Mouse (Mus musculus): ENCODE data around the gene 4931440F15Rik. TPM values are rescaled to one million over a fixed set of nuclear protein-coding genes. Genes with fewer than 3 reads are reported as not detected.

Gene 4931440F15Rik
- polyA plus RNA-seq, 1 experiment from 2014 or later = 0.14 TPM

DNA sequence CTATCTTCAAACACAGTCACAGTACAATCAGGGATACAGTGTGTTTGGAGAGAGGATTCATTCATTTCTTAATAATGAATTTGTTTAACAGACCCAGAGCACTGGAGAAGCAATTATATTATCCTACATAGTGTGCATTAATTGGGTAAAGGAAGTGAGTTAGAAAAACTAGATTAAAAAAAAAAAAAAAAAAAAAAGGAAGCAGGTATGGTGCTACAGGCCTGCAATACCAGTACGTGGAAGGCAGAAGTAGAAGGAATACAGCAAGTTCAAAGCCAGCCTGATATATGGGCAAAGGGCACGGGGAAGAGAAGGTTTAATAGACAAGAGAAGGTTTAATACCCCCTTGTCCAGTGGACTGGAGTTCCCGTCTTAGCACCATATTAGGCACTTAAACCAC is 46.5 kb downstream of the 4931440F15Rik start:
- WGBS = 82% methylated on average over 3 of the region's 3 CpGs
- no peak overlapping the region for H3K4me3 ChIP-seq (replicated peaks)

GRCm38 (mm10) chr11:29777964-29778363 is 47.5 kb downstream of the 4931440F15Rik start:
- H3K27ac ChIP-seq = no peak overlapping the region
- H3K4me2 ChIP-seq = no peak overlapping the region
- no peaks in the 10 kb centered on the region for H3K9me3 ChIP-seq
- ATAC-seq (ENCODE audit: insufficient number of reproducible peaks, insufficient read depth, low FRiP score, low TSS enrichment, low read depth) = no peak
- no peaks in the 10 kb centered on the region for H3K27me3 ChIP-seq
- no peaks in the 10 kb centered on the region for H3K4me1 ChIP-seq (replicated peaks)
- no peak overlapping the region for H3K4me3 ChIP-seq (replicated peaks)
- H3K36me3 ChIP-seq = no peaks in the 10 kb centered on the region
- H3K9ac ChIP-seq (replicated peaks) = no peak overlapping the region

More for the DNA sequence above, 46.5 kb downstream of the 4931440F15Rik start:
- H3K27ac ChIP-seq = no peak overlapping the region
- no peak for ATAC-seq (ENCODE audit: insufficient number of reproducible peaks, insufficient read depth, low FRiP score, low TSS enrichment, low read depth)
- H3K4me2 ChIP-seq = no peak overlapping the region
- H3K9me3 ChIP-seq = no peaks in the 10 kb centered on the region
- no peaks in the 10 kb centered on the region for H3K27me3 ChIP-seq
- no peaks in the 10 kb centered on the region for H3K4me1 ChIP-seq (replicated peaks)
- no peak overlapping the region for H3K9ac ChIP-seq (replicated peaks)
- H3K36me3 ChIP-seq = no peaks in the 10 kb centered on the region

GRCm38 (mm10) chr11:29774760-29775159 is 50.7 kb downstream of the 4931440F15Rik start:
- H3K36me3 ChIP-seq = no peaks in the 10 kb centered on the region
- H3K9me3 ChIP-seq = no peaks in the 10 kb centered on the region
- no peak overlapping the region for H3K4me2 ChIP-seq
- no peaks in the 10 kb centered on the region for H3K4me1 ChIP-seq (replicated peaks)
- H3K4me3 ChIP-seq (replicated peaks) = no peak overlapping the region
- H3K9ac ChIP-seq (replicated peaks) = no peak overlapping the region
- H3K27ac ChIP-seq = no peak overlapping the region
- H3K27me3 ChIP-seq = no peaks in the 10 kb centered on the region
- WGBS = 51% methylated on average over 2 of the region's 2 CpGs
- no peak for ATAC-seq (ENCODE audit: insufficient number of reproducible peaks, insufficient read depth, low FRiP score, low TSS enrichment, low read depth)

GRCm38 (mm10) chr11:29774296-29774695 is 51.2 kb downstream of the 4931440F15Rik start:
- no peak overlapping the region for H3K9ac ChIP-seq (replicated peaks)
- H3K4me3 ChIP-seq (replicated peaks) = no peak overlapping the region
- H3K9me3 ChIP-seq = no peaks in the 10 kb centered on the region
- H3K36me3 ChIP-seq = no peaks in the 10 kb centered on the region
- no peak; the same call in 1 of the 2 replicates for ATAC-seq (ENCODE audit: insufficient number of reproducible peaks, insufficient read depth, low FRiP score, low TSS enrichment, low read depth)
- H3K27ac ChIP-seq = no peak overlapping the region
- WGBS = 46% methylated on average over 2 of the region's 2 CpGs
- H3K4me1 ChIP-seq (replicated peaks) = no peaks in the 10 kb centered on the region
- H3K27me3 ChIP-seq = no peaks in the 10 kb centered on the region
- H3K4me2 ChIP-seq = no peak overlapping the region

Other genes starting within 250 kb of the 4931440F15Rik start
- gene Rtn4, start 132.7 kb downstream of the 4931440F15Rik start, polyA plus RNA-seq (2016; fragmentation: Nextera tagmentation; extraction: Ambion mirVana) = 65.6 and 79.6 TPM in 2 replicates
- 0.61 and 1.4 TPM in 2 replicates for gene Eml6, start 200.4 kb upstream of the 4931440F15Rik start, polyA plus RNA-seq (2016; fragmentation: Nextera tagmentation; extraction: Ambion mirVana)